Mouse (Mus musculus): ENCODE measurements at regions not wholly inside any gene's neighbourhood (a gene's known extent, or its start where the extent isn't known, plus 50 kb on each side); places are given as distances from the start of the nearest gene placed in this dataset.
A peak's percentile ranks its signal among the peaks of the same experiment; 100 is the strongest.

- H3K4me1 ChIP-seq (ENCODE audit: control insufficient read depth, insufficient read depth, low read length) = no peaks in the 10 kb centered on the region
- H3K4me2 ChIP-seq (ENCODE audit: low read depth, low read length) = no peak overlapping the region
- H3K9me3 ChIP-seq (ENCODE audit: control insufficient read depth, low read length) = no peaks in the 10 kb centered on the region
- no peak for ATAC-seq
- no peaks in the 10 kb centered on the region for H3K27me3 ChIP-seq (replicated peaks; ENCODE audit: control insufficient read depth, insufficient read depth, low read length)
- no peak overlapping the region for H3K27ac ChIP-seq (ENCODE audit: low read length)
- H3K9ac ChIP-seq (ENCODE audit: low read depth, low read length) = no peak overlapping the region
- H3K4me3 ChIP-seq (ENCODE audit: low read length) = no peak overlapping the region
- H3K36me3 ChIP-seq (ENCODE audit: control insufficient read depth, insufficient read depth, low read length) = no peaks in the 10 kb centered on the region
- 66% methylated on average over 4 of the region's 4 CpGs for WGBS
These were observed 477.9 kb downstream of the Bmp2 start for GRCm38 (mm10) chr2:134029631-134030414.

GRCm38 (mm10) chr2:134029153-134029552 is 477.2 kb downstream of the Bmp2 start:
- no peaks in the 10 kb centered on the region for H3K9me3 ChIP-seq (ENCODE audit: control insufficient read depth, low read length)
- no peaks in the 10 kb centered on the region for H3K4me1 ChIP-seq (ENCODE audit: control insufficient read depth, insufficient read depth, low read length)
- H3K27me3 ChIP-seq (replicated peaks; ENCODE audit: control insufficient read depth, insufficient read depth, low read length) = no peaks in the 10 kb centered on the region
- H3K9ac ChIP-seq (ENCODE audit: low read depth, low read length) = no peak overlapping the region
- H3K36me3 ChIP-seq (ENCODE audit: control insufficient read depth, insufficient read depth, low read length) = no peaks in the 10 kb centered on the region
- WGBS = 78% methylated on average over 2 of the region's 2 CpGs
- no peak for ATAC-seq
- H3K4me2 ChIP-seq (ENCODE audit: low read depth, low read length) = no peak overlapping the region
- H3K27ac ChIP-seq (ENCODE audit: low read length) = no peak overlapping the region
- no peak overlapping the region for H3K4me3 ChIP-seq (ENCODE audit: low read length)

- H3K4me1 ChIP-seq (ENCODE audit: control insufficient read depth, insufficient read depth, low read length) = no peaks in the 10 kb centered on the region
- no peak overlapping the region for H3K4me2 ChIP-seq (ENCODE audit: low read depth, low read length)
- no peaks in the 10 kb centered on the region for H3K36me3 ChIP-seq (ENCODE audit: control insufficient read depth, insufficient read depth, low read length)
- no peak for ATAC-seq
- H3K9ac ChIP-seq (ENCODE audit: low read depth, low read length) = no peak overlapping the region
- H3K9me3 ChIP-seq (ENCODE audit: control insufficient read depth, low read length) = no peaks in the 10 kb centered on the region
- no peak overlapping the region for H3K27ac ChIP-seq (ENCODE audit: low read length)
- H3K4me3 ChIP-seq (ENCODE audit: low read length) = no peak overlapping the region
- H3K27me3 ChIP-seq (replicated peaks; ENCODE audit: control insufficient read depth, insufficient read depth, low read length) = no peaks in the 10 kb centered on the region
These were observed 465.1 kb downstream of the Bmp2 start for GRCm38 (mm10) chr2:134017109-134017508.

GRCm38 (mm10) chr2:134003146-134003545 is 451.2 kb downstream of the Bmp2 start:
- Histone ChIP-seq H3K9me3 (ENCODE audit: control insufficient read depth, low read length) (no peaks in the 10 kb centered on the region), H3K27me3 (replicated peaks; ENCODE audit: control insufficient read depth, insufficient read depth, low read length) (no peaks in the 10 kb centered on the region), H3K4me2 (ENCODE audit: low read depth, low read length) (no peak overlapping the region), H3K36me3 (ENCODE audit: control insufficient read depth, insufficient read depth, low read length) (no peaks in the 10 kb centered on the region), H3K9ac (ENCODE audit: low read depth, low read length) (no peak overlapping the region), H3K27ac (ENCODE audit: low read length) (no peak overlapping the region), H3K4me3 (ENCODE audit: low read length) (no peak overlapping the region), H3K4me1 (ENCODE audit: control insufficient read depth, insufficient read depth, low read length) (no peaks in the 10 kb centered on the region)
- 68% methylated on average over 1 of the region's 1 CpGs for WGBS
- ATAC-seq = no peak

GRCm38 (mm10) chr2:133994742-133995141 is 442.8 kb downstream of the Bmp2 start:
- ATAC-seq = no peak
- no peak overlapping the region for H3K4me3 ChIP-seq (ENCODE audit: low read length)
- no peak overlapping the region for H3K27ac ChIP-seq (ENCODE audit: low read length)
- WGBS = 73% methylated on average over 1 of the region's 1 CpGs
- no peaks in the 10 kb centered on the region for H3K9me3 ChIP-seq (ENCODE audit: control insufficient read depth, low read length)
- H3K9ac ChIP-seq (ENCODE audit: low read depth, low read length) = no peak overlapping the region
- no peak overlapping the region for H3K4me2 ChIP-seq (ENCODE audit: low read depth, low read length)
- no peaks in the 10 kb centered on the region for H3K27me3 ChIP-seq (replicated peaks; ENCODE audit: control insufficient read depth, insufficient read depth, low read length)
- H3K4me1 ChIP-seq (ENCODE audit: control insufficient read depth, insufficient read depth, low read length) = no peaks in the 10 kb centered on the region
- no peaks in the 10 kb centered on the region for H3K36me3 ChIP-seq (ENCODE audit: control insufficient read depth, insufficient read depth, low read length)

- Histone ChIP-seq H3K4me2 (ENCODE audit: low read depth, low read length) (no peak overlapping the region), H3K4me1 (ENCODE audit: control insufficient read depth, insufficient read depth, low read length) (no peaks in the 10 kb centered on the region), H3K27me3 (replicated peaks; ENCODE audit: control insufficient read depth, insufficient read depth, low read length) (no peaks in the 10 kb centered on the region), H3K36me3 (ENCODE audit: control insufficient read depth, insufficient read depth, low read length) (no peaks in the 10 kb centered on the region), H3K9me3 (ENCODE audit: control insufficient read depth, low read length) (no peaks in the 10 kb centered on the region), H3K4me3 (ENCODE audit: low read length) (no peak overlapping the region), H3K9ac (ENCODE audit: low read depth, low read length) (no peak overlapping the region), H3K27ac (ENCODE audit: low read length) (no peak overlapping the region)
- peak; percentile 62 for ATAC-seq
- WGBS = 72% methylated on average over 9 of the region's 9 CpGs
These were observed 442.4 kb downstream of the Bmp2 start for GRCm38 (mm10) chr2:133994337-133994736.

GRCm38 (mm10) chr2:133987671-133988070 is 435.7 kb downstream of the Bmp2 start:
- ATAC-seq = no peak
- no peaks in the 10 kb centered on the region for H3K27me3 ChIP-seq (replicated peaks; ENCODE audit: control insufficient read depth, insufficient read depth, low read length)
- no peak overlapping the region for H3K27ac ChIP-seq (ENCODE audit: low read length)
- no peak overlapping the region for H3K4me3 ChIP-seq (ENCODE audit: low read length)
- no peak overlapping the region for H3K9ac ChIP-seq (ENCODE audit: low read depth, low read length)
- no peaks in the 10 kb centered on the region for H3K36me3 ChIP-seq (ENCODE audit: control insufficient read depth, insufficient read depth, low read length)
- H3K4me2 ChIP-seq (ENCODE audit: low read depth, low read length) = no peak overlapping the region
- no peaks in the 10 kb centered on the region for H3K9me3 ChIP-seq (ENCODE audit: control insufficient read depth, low read length)
- no peaks in the 10 kb centered on the region for H3K4me1 ChIP-seq (ENCODE audit: control insufficient read depth, insufficient read depth, low read length)
- 85% methylated on average over 1 of the region's 1 CpGs for WGBS

All from intestine, embryonic 16.5 days (tissue).